Mouse (Mus musculus): ENCODE measurements around the gene Tenm4.
A peak's percentile ranks its signal among the peaks of the same experiment; 100 is the strongest.
"Not testable (repeated sequence)": the region's sequence is repeated elsewhere in the genome, so short reads cannot be mapped to it uniquely, and the experiment has no call there.

Tenm4 gene

DNA sequence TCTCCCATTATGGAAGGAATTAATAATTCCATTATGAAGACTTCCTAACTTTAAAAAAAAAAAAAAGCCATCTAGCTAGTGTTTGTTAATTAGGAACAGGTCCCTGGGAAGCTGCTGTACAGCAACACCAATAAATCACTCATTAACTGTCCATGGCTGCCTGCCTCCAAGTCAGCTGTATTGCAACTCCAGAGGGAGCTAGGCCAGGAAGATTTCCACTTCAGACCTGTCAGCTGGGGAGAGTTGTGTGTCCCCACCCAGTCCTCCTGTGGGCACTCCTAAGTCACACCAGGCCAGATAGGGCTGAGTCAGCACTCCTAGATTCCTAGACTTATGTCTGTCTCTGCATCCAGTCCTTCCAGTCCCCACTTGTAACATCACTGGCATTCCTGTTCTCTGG lies 399.9 kb downstream of the Tenm4 start:
- no peak for DNase-seq (ENCODE audit: low spot score in 2 of 2)

DNA sequence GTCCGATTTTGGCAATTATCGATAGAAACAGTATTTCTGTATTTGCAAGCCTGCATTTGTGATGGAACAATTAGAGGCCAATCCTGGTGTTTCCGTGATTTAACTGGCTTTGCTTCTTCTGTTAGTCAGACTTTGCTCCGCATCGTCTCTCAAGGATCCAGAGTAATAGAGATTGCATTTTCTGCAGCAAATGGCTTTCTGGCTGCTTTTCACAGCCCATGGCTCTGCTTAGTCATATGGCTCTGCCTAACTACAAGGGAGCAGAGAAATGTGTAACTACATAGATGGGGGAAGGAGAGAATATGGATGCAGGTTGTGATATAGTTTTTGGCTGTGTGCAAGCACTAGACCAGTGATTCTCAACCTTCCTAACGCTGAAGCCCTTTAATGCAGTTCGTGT lies 401.9 kb downstream of the Tenm4 start:
- DNase-seq (ENCODE audit: low spot score in 2 of 2) = no peak

DNA sequence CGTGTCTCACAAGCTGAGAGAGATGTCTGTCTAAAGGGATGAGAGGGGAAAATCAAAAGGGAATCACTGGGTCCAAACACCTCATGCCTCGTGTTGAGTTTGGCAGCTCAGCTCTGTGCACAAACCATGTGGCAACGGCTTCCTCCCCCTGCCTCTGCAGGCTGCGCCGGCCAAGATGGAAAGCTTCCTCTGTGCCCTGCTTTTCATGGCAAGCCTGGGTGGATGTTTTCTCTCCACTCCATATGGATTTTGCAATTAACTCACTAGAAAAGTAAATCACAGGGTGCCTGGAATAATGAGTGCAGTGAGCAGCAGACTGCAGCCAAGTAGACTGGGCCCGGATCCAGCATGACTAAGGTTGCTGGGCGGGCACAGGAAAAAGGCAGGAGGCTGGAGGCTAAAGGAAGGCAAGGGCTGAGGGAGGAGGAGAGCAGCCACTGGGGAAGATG lies 404.2 kb downstream of the Tenm4 start:
- peak; percentile 87 to 88 for DNase-seq (ENCODE audit: low spot score in 2 of 2)

DNA sequence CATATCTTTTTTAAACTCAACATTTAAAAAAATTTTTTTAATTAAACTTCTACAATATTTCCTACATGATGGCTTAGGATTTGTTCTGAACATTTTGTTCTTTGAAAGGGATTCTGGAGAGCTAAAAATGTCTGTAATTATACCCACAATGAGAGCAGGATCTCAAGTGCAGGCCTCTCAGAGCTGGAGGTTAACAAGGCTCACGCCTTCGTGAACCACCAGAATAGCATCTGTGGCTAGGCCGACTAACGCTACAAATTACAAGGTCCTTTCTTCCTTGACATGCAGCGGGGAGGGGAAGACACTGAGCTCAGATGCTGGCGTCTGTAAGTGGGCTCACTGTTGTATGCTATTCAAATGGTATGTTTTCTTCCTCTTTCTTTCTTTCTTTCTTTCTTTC lies 411.7 kb downstream of the Tenm4 start:
- DNase-seq (ENCODE audit: low spot score in 2 of 2) = peak; percentile 21 to 22

DNA sequence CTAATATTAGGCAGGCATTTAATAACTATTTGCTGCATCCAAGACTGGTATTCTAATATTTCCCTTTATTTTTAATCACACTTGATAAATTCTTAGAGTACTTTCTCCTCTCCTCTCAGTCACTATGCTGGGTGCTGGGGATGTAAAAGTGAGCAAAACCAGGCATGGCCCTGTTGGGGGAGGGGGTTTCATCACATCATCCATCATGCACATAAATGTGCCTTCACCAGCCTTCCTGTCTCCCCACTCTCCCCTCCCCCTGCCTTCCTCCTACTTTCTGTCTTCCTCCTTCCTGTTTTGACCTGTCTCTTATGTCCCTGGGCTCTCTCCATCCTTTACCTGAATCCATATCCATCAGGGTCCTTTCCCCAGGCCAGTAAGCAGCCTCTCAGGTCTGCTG lies 416.4 kb downstream of the Tenm4 start:
- no peak for DNase-seq (ENCODE audit: low spot score in 2 of 2)

DNA sequence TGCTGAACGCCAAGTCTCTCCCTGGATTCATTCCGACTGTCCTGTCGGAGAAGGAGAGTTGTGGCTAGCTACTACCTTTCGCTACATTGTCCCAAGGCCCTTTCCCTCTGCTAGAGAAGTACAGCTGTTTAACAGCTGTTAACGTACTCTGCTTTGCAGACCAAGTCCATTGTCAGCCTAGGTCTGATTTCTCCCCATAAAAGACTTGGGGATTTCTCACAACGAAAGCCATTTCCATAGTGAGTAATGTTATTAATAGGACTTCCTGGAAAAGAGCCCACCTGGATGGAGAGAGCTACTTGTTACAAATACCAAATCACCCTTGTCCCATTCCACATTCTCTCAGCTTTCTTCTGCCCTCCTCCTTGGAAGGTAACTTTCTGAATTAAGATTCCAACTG lies 417.5 kb downstream of the Tenm4 start:
- DNase-seq (ENCODE audit: low spot score in 2 of 2) = no peak

DNA sequence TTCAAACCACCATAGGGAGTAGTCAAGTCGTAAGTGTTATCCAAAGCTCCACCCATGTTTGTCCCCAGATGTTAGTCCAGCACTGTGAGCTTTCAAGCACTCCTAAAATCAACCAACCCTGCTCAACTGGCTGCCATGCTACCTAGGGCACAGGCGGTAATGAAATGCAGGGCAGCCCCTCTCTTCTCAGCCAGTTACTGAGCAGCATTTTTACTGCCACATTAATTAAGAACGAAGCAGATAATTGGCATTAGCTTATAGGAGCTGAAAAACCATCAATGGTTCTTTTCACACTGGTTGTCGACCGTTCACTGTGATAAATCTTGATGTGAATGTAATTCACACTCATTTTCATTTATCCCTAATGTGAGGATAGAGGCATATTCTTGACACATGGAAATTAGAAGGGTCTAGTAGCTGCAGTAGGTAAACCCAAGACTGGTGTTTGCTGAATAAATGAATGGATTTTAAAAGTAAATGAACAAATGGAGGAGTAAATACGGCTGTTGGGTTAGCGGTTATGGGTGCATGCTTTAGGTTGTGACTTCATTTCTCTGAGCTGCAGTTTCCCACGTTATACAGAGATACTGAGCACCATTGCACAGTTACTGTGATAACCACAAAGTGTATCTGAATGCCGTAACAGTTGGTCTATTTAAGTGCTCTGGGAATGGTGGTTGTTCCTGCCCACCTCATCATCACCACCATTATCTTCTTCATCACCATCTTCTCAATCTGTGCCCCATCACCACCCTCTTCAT lies 424.7 kb downstream of the Tenm4 start:
- no peak for DNase-seq (ENCODE audit: low spot score in 2 of 2)

DNA sequence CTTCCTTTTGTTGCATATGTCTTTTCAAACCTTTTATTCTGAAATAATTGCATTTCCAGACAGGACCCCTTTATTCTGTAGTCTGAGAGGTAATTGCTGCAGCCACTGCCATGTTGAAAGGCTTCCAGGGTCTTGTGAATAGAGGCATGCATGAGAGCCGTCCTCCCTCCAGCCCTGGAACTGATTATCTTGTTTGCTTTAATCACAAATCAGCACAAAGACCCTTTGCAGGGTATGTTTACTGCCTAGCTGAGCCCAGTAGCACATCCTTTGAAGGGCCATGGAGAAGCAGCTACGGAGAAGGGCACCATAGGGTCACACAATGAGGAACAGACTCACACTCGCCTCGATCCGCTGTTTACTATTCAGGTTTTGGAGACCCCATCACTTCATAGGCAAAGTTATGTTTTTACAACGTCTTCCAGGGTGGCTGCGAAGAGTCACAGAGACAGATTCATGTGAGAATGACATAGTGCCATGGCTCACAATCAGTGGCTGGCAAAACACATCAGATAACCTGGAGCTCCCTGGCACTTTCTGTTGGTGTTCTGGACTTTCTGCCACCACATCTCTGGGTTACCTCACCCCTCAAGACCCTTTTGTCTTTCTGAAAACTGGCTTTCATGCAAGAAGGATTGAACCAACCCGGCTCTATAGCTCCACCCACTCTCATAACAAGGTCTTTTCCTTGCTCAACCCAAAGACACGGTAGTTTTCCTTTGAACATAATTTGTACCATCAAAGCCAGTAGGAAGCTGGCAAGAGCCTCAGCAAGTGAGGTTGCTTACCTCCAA lies 425.6 kb downstream of the Tenm4 start:
- no peak for DNase-seq (ENCODE audit: low spot score in 2 of 2)

DNA sequence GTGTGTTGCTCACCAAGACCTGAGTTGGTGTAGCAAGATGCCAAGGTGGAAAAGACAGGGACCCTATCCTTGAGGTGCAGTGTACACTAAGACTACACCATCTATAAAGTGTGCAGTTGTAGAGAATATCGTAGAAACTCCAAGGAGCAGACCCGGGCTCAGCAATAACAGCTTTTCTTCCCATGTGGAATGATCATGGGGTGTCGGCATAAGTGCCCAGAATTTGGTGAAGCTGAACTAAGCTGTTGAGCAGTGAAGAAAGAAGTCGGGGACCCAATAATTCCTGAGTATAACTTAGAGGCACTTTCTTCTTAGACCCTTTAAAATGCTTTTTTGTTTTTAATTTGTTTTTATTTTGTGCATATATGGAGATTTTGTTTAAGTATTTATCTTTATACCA lies 426.8 kb downstream of the Tenm4 start:
- no peak for DNase-seq (ENCODE audit: low spot score in 2 of 2)

DNA sequence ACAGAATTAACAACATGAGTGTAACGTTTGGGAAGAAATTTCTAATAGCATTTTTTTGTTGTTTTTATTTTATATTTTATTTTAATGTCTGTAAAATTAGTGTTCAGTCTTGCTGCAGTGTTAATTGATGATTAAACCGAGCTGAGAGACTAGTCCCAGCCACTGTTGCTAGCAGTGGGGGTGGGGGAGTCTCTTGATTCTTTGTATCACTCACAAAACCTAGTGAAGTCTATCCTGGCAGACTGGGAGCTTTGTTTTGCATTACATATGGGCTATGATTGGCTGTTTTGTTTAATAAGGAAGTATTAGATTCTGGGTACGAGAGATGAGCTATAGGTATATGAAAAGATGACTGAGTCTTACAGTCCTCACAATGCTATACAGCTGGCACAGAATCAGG lies 428.0 kb downstream of the Tenm4 start:
- no peak for DNase-seq (ENCODE audit: low spot score in 2 of 2)

DNA sequence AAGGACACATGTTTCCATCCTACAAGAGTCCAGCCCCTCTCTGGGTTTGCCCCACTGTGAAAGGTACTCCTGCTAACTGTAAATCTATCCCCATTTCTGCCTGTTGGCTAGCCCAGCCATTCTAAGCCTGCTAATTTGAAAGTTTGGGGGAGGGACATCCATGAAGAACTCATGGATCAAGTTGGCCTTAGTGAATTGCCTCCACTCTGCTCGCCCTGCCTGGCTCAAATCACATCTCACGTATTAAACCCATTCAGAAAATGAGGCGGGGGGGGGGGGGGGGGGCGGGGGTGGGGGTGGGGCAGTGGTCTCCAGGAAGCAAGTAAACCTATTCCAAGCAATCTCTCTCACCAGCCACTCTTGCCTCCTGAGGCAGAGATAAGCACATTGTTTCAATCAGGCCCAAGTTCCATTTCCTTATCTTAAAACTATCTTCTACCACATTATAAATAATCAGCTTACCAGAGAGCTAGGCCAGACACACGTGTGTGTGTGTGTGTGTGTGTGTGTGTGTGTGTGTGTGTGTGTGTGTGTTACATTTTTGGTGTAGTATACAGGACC lies 429.4 kb downstream of the Tenm4 start:
- no peak for DNase-seq (ENCODE audit: low spot score in 2 of 2)

DNA sequence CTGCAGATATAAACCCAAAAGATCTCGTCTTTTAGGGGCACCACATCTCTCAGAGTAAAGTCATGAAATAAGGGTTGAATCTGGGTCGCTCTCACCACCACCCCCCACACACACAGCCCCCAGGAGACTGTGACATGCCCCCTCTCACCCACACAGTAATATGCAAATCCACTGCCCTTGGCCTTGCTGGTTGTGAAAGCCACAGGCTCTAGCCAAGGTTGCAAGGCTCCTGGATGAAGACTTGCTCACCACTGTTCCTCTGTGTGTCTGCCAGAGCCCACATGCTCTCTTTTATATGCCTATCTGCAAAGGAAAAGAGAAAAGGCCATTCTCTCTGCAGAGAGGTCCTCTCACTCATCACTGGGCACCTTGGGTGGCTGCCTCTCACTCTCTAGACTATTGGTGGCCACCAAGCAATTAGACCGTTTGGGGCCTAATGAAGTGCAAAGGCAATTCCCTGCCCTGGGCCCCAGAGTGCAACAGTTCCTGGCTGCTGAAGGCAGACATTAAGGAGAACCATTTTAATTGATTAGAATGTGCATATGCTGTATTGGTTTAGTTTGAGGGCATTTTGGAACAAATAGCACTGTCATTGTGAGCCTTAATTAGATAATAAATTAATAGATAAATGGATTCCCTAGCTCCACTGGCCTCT lies 433.2 kb downstream of the Tenm4 start:
- DNase-seq (ENCODE audit: low spot score in 2 of 2) = no peak

DNA sequence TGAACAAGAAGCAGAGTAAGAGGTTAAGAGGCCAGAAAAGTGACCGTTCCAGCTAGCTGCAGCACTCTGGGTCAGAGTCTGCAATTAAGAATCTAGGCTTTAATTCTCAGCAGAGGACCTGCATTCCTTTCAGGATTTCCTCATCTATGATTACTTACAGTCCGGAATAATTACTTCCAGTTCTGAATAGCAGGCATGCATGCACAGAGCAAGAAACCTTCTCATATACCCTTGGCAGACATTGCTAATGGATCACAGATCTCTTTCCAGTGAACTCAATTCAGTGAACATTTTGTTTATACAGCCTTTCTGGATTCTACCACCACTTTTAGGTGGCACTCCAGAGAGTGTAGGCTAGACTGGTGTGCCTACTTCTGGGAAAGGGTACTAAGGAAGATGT lies 434.3 kb downstream of the Tenm4 start:
- no peak for DNase-seq (ENCODE audit: low spot score in 2 of 2)

DNA sequence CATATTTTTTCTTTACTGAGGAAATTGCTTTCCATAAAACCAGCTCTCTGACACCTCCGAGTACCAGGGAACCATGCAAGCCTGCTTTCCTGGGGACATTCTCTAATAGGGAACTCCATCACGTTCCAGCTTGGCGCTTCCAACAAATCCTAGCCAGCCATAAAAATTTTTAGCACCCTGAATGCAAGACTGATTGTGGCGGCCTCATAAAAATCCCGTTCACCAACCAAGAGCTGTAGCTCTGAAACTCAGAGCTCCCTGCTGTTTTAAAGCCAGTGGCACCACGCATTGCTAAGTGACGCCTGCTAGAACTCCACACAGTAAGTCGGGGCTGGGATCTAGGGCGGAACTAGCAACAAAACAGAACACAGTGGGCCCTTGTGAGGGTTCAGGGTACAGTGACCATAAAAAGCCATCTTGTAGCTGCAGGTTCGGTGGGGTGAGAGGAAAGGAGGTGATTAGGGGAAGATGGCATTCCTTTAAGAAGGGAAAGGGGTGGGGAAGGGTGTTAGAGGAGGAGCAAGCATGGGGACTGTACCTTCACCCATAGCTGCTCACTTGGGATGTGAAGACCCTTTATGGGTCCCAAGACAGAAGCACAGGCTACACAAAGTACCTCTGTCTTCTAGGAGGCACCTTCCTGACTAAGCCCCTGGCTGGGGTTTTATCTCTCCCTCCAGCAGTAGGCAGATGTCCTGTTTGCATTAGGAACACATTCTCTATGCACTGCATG lies 439.0 kb downstream of the Tenm4 start:
- DNase-seq (ENCODE audit: low spot score in 2 of 2) = peak in 1 of 2 experiments; percentile 10

DNA sequence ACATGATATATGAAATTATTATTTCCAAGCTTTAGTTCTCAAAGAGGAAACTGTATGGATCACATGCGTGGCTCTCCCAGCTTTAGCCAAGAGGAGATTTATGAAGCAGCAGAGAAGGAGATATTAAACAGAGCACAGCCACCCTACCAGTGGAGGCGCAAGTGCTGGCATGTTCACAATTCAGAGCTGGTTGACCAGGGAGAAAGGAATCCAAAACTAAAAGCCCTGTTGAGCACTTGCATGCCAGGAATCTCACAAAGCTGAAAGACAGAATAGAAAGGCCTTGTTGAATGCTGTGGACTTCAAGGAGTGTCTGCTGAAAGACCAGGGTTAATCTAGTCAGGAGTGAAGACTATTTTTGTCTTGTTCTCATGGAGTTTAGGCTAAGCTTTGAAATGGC lies 446.3 kb downstream of the Tenm4 start:
- no peak for DNase-seq (ENCODE audit: low spot score in 2 of 2)

DNA sequence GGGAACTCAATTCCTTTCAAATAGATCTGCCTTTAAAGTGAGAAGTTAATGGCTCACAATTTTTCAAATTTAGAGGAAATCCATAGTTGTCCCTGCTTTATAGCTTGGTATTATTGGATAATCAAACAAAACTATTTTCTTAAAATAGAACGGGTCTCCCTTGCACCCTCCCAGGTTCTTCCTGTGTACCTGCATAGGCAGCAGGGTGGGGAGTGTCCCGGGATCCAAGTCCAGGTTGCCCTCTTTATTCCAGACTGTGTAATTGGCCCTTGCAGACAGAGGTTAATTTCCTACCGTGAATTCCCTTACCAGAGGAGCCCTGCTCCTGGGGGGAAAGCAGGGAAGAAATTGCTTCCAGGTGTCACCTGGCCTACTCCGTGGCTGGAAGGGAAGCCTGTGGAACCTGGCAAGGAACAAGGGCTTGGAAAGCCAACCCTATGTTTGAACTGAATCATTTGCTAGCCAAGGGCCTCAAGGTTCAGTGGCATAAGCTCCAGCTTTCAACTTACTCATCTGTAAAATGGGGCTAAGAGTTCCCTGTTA lies 449.0 kb downstream of the Tenm4 start:
- no peak for DNase-seq (ENCODE audit: low spot score in 2 of 2)

DNA sequence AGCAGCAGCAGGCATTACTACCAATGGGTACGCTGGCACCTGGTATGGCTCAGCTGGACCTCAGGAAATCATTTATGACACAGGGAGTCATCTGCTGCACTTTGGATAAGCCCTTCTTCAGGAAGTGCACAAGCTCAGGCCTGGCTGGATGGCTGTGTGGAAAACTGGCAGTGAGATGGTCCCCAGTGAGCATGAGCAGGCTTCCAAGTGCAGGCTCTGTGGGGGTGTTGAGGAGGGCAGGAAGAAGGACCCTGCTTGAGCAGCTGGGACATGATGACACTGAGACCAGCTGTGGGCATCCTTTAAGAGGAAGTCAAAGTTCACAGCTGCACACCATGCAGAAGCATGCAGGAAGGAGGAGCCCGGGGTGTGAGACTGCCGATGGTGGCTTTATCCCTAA lies 455.3 kb downstream of the Tenm4 start:
- DNase-seq (ENCODE audit: low spot score in 2 of 2) = no peak

DNA sequence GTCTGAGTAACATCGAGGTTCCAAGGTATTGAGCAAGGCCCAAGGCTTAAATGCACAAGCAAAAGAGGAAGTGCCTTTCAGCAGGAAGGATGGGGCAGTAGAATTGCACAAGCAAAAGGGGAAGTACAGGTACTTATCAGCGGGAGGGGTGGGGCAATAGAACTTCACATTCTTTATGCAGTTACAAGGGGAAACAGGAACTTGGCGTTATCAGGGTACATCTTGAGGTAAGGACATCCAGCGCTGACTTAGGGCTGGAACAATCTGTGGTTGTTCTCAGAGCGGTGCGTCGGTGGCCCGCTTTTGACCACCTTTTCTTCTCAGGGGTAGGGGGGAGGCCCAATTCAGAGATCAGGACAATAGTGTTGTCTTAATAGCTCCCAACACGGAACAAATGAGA lies 459.5 kb downstream of the Tenm4 start:
- DNase-seq (ENCODE audit: low spot score in 2 of 2) = not testable (repeated sequence)

DNA sequence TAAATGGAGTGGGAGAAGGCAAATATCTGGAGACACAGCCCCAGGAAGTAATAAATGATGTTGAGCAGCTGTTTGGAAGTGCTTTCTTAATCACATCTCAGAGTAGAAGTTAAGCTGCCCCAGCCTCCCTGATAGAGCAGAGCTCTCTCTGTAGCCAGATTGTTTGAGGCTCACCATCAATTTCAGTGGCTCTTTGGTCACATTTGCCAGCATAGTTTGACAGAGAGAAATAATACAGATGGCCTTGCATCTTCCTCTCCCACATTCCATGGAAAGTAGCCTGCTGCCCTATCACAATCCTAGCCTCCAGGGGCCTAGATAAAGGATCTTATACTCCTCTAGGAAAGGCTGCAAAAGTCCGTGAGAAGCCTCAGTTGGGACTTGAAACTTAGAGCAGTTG lies 462.0 kb downstream of the Tenm4 start:
- no peak for DNase-seq (ENCODE audit: low spot score in 2 of 2)

DNA sequence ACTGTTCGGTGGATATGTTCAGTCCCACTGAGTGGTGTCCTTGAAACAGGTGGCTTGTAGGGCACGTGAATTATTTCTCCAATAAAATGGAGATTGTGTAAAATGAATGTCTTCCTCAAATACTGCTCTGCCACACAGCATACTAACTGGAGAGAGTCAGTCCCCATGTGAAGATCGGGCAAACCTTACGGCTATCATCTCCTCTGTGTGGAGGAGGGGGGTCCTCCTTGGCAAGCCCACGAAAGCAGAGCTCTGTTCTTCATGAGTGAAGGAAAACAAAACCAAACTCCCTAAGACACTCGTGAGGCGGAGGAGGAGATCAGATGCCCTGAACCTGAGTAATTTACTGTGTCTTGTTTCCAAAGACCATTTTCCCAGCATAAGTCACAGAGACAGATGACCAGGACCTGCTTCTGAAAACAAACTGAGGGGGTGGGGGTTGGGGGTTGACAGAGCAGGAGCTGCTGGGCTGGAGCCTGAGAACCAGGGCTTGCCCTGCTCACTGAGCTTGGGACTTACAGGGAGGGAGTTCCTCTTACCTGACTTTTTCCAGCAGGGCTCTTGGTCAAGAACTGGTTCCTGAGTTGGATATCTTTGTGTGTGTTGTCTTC lies 464.9 kb downstream of the Tenm4 start:
- DNase-seq (ENCODE audit: low spot score in 2 of 2) = no peak

Measured in right cerebral cortex, adult 2 months (tissue).